In the genomic region with DNA sequence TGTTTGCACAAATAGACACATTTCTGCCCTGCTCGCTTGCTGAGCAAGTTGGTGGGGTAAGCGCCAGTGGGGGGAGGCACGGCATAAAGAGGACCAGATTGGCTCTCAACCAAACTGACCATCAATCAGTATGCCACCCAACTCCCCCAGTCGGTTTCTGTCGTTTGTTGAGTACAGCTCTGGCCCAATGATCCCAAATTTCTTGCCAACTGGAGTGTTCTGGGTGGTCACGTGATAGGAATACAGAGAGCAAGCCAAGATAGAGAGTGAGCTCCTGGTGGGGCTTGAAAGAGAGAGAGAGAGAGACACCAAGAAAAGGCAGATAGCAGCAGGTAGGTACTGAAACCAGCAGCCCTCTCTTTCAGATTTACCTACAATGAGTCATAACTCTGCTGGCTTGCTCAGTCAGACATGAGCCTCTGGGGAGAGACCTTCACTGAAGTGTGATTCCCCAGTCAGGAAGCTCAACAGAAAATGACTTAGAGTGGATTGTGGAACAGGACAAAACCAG, we compare ENCODE assay signal across 9 mouse cellular contexts. TPM values are rescaled to one million over a fixed set of nuclear protein-coding genes. Genes with fewer than 3 reads are reported as not detected.
A peak's percentile ranks its signal among the peaks of the same experiment; 100 is the strongest.
DNase-seq lines count a peak whose midpoint lies in the region; ATAC-seq and TF ChIP-seq lines count a peak whose summit lies in the region.
"Had no signal": no experiment of that assay in that cellular context is flagged by ENCODE, and none has a peak within 500 bp of the region (broad histone marks: within the 10 kb centered on the region; RNA-seq: fewer than 3 reads in every experiment).

No protein-coding gene starts in this region.

- no peaks in the 10 kb centered on the region for H3K36me3 ChIP-seq in midbrain, embryonic 16.5 days (ENCODE audit: control insufficient read depth, insufficient read depth, low read length)
- H3K36me3 ChIP-seq in midbrain, embryonic 11.5 days (ENCODE audit: control insufficient read depth, insufficient read depth, low read length) = no peaks in the 10 kb centered on the region
- no peaks in the 10 kb centered on the region for H3K36me3 ChIP-seq in splenic B cell, adult 2 months (ENCODE audit: control insufficient read depth, insufficient read depth, low read length, poor library complexity, severe bottlenecking)
- H3K36me3 ChIP-seq: embryonic facial prominence, embryonic 15.5 days had no signal

- no peak overlapping the region for H3K4me3 ChIP-seq in midbrain, embryonic 16.5 days (ENCODE audit: low read depth, low read length)
- no peak overlapping the region for H3K4me3 ChIP-seq in midbrain, embryonic 11.5 days (ENCODE audit: low read depth, low read length)
- no peak overlapping the region for H3K4me3 ChIP-seq in gastrocnemius, adult 2 months
- H3K4me3 ChIP-seq: embryonic facial prominence, embryonic 15.5 days had no signal

- WGBS in midbrain, embryonic 16.5 days = 76% methylated on average over 6 of the region's 6 CpGs
- WGBS in midbrain, embryonic 11.5 days = 89% methylated on average over 6 of the region's 6 CpGs

- H3K9me3 ChIP-seq in midbrain, embryonic 16.5 days (replicated peaks; ENCODE audit: control insufficient read depth, low read length, poor library complexity, severe bottlenecking) = no peaks in the 10 kb centered on the region
- no peaks in the 10 kb centered on the region for H3K9me3 ChIP-seq in midbrain, embryonic 11.5 days (ENCODE audit: control insufficient read depth, low read length)
- H3K9me3 ChIP-seq: embryonic facial prominence, embryonic 15.5 days had no signal

- H3K27me3 ChIP-seq in midbrain, embryonic 16.5 days (ENCODE audit: control insufficient read depth, insufficient read depth, low read depth, low read length) = no peaks in the 10 kb centered on the region
- no peaks in the 10 kb centered on the region for H3K27me3 ChIP-seq in midbrain, embryonic 11.5 days (ENCODE audit: control insufficient read depth, insufficient read depth, low read length)
- no peaks in the 10 kb centered on the region for H3K27me3 ChIP-seq in splenic B cell, adult 2 months (ENCODE audit: control insufficient read depth, insufficient read depth, low read length, poor library complexity, severe bottlenecking)
- H3K27me3 ChIP-seq: embryonic facial prominence, embryonic 15.5 days had no signal

- H3K27ac ChIP-seq in midbrain, embryonic 16.5 days (ENCODE audit: low read length) = no peak overlapping the region
- no peak overlapping the region for H3K27ac ChIP-seq in midbrain, embryonic 11.5 days (ENCODE audit: low read depth, low read length)
- no peak overlapping the region for H3K27ac ChIP-seq in gastrocnemius, adult 2 months
- H3K27ac ChIP-seq: embryonic facial prominence, embryonic 15.5 days had no signal

- H3K4me2 ChIP-seq in midbrain, embryonic 16.5 days (ENCODE audit: low read length) = no peak overlapping the region
- no peak overlapping the region for H3K4me2 ChIP-seq in midbrain, embryonic 11.5 days
- H3K4me2 ChIP-seq: embryonic facial prominence, embryonic 15.5 days had no signal

- TF ChIP-seq CTCF in gastrocnemius, adult 2 months (IDR thresholded peaks at IDR 0.05) = no peak

- peak; percentile 94 for DNase-seq in heart, adult 11 months
- no peak for DNase-seq in heart, postnatal 4 days
- DNase-seq in midbrain, embryonic 11.5 days (ENCODE audit: low spot score, missing footprints) = no peak
- peak; percentile 24 to 32 for DNase-seq in cerebellum, postnatal 36 days
- DNase-seq in splenic B cell, adult 2 months (ENCODE audit: low read depth, low spot score) = peak; percentile 72
- DNase-seq in thymus, postnatal 4 days = no peak
- no peak for DNase-seq in gastrocnemius, adult 2 months

- no peak overlapping the region for H3K9ac ChIP-seq in midbrain, embryonic 16.5 days (ENCODE audit: low read depth, low read length)
- H3K9ac ChIP-seq in midbrain, embryonic 11.5 days (ENCODE audit: low read length) = no peak overlapping the region
- H3K9ac ChIP-seq: embryonic facial prominence, embryonic 15.5 days had no signal

- ATAC-seq in midbrain, embryonic 16.5 days = peak; percentile 66; the same call in 1 of the 2 replicates
- no peak for ATAC-seq in midbrain, embryonic 11.5 days (ENCODE audit: low FRiP score)

- intact Hi-C loops in gastrocnemius, adult 2 months (cut with DNase I) = no loop called here

- H3K4me1 ChIP-seq in midbrain, embryonic 16.5 days (ENCODE audit: control insufficient read depth, insufficient read depth, low read length) = peaks cover 12% of the 10 kb centered on the region; the same call in 1 of the 2 replicates
- H3K4me1 ChIP-seq in midbrain, embryonic 11.5 days (ENCODE audit: control insufficient read depth, insufficient read depth, low read length) = 0 out of 2 replicates have a peak, but pooled peaks cover 2% of the 10 kb centered on the region

RNA-seq across cellular contexts. Expression of a gene that starts 57.6 kb away (rescaled TPM):
- 10 to 100 TPM; 44.4 to 45.6 TPM for total RNA-seq in heart, postnatal 4 days (2021)
- polyA plus RNA-seq in midbrain, embryonic 16.5 days (2015; fragmentation: Nextera tagmentation; extraction: Ambion mirVana) = 10.4 and 10.8 TPM in 2 replicates
- 1.4 and 1.7 TPM in 2 replicates for polyA plus RNA-seq in midbrain, embryonic 11.5 days (2014; fragmentation: Nextera tagmentation; extraction: Ambion mirVana)
- 10 to 100 TPM; 40.4 to 56.3 TPM for total RNA-seq in gastrocnemius, adult 2 months (2021)

Comparison
In these comparisons a context has a peak if more than half of its experiments do, and no peak if none do; other contexts are left out.
1. DNase-seq: peak in heart, adult 11 months (single experiment), cerebellum, postnatal 36 days (2 of 2) and splenic B cell, adult 2 months (single experiment); none in heart, postnatal 4 days (single experiment), midbrain, embryonic 11.5 days (single experiment), thymus, postnatal 4 days (single experiment) and gastrocnemius, adult 2 months (single experiment).